Comparison of ENCODE assay signal across 22 mouse cellular contexts in the genomic region with DNA sequence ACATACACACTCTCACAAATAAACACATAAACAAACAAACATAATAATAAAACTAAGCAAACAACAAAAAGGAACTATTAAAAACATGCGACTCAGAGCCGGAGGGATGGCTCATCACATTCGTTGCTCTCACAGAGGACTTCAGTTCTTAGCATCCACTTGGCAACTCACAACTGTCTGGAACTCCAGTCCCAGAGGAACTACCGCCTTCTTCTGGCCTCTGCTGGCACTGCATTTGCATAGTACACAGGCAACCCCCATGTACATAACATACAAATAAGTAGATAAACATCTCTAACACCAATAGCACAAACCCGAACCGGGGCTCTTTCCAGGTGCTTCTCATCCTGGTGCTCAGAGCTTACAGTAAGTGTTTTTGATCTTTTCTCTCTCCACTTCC.
DNase-seq lines count a peak whose midpoint lies in the region; TF ChIP-seq lines count a peak whose summit lies in the region.
"Had no signal": no experiment of that assay in that cellular context is flagged by ENCODE, and none has a peak within 500 bp of the region (broad histone marks: within the 10 kb centered on the region; RNA-seq: fewer than 3 reads in every experiment).

No protein-coding gene starts in this region.

- no peaks in the 10 kb centered on the region for H3K27me3 ChIP-seq in heart, adult 2 months (ENCODE audit: control insufficient read depth, insufficient read depth, low read length)
- H3K27me3 ChIP-seq in heart, embryonic 10.5 days (ENCODE audit: insufficient read depth, poor library complexity, severe bottlenecking): no peaks in the 10 kb centered on the region
- H3K27me3 ChIP-seq in midbrain, embryonic 10.5 days (ENCODE audit: low read depth, poor library complexity, severe bottlenecking): no peaks in the 10 kb centered on the region
- H3K27me3 ChIP-seq: embryonic facial prominence, embryonic 12.5 days; forebrain, embryonic 15.5 days; heart, embryonic 15.5 days; hindbrain, embryonic 13.5 days had no signal

- no peaks in the 10 kb centered on the region for H3K79me2 ChIP-seq in heart, adult 2 months (replicated peaks; ENCODE audit: control insufficient read depth, insufficient read depth, low read length)

- H3K4me1 ChIP-seq in heart, adult 2 months (ENCODE audit: control insufficient read depth, insufficient read depth, low read length): no peaks in the 10 kb centered on the region
- no peaks in the 10 kb centered on the region for H3K4me1 ChIP-seq in heart, embryonic 10.5 days
- H3K4me1 ChIP-seq in midbrain, embryonic 10.5 days: no peaks in the 10 kb centered on the region
- H3K4me1 ChIP-seq: embryonic facial prominence, embryonic 12.5 days; forebrain, embryonic 15.5 days; heart, embryonic 15.5 days; hindbrain, embryonic 13.5 days had no signal

- intact Hi-C loops in heart, adult 2 months (cut with DNase I): no loop called here

- no peak for TF ChIP-seq POLR2A in heart, adult 2 months (IDR thresholded peaks at IDR 0.05; ENCODE audit: insufficient read depth, low read depth, low read length)

- H3K9ac ChIP-seq in heart, adult 2 months (ENCODE audit: low read depth, low read length): no peak overlapping the region
- H3K9ac ChIP-seq: embryonic facial prominence, embryonic 12.5 days; forebrain, embryonic 15.5 days; heart, embryonic 15.5 days; hindbrain, embryonic 13.5 days had no signal

- no peak overlapping the region for H3K4me3 ChIP-seq in heart, adult 2 months
- no peak overlapping the region for H3K4me3 ChIP-seq in heart, embryonic 10.5 days
- H3K4me3 ChIP-seq in midbrain, embryonic 10.5 days: no peak overlapping the region
- H3K4me3 ChIP-seq: embryonic facial prominence, embryonic 12.5 days; forebrain, embryonic 15.5 days; heart, embryonic 15.5 days; hindbrain, embryonic 13.5 days had no signal

- H3K27ac ChIP-seq in heart, adult 2 months: no peak overlapping the region
- H3K27ac ChIP-seq in heart, embryonic 10.5 days: no peak overlapping the region
- H3K27ac ChIP-seq in midbrain, embryonic 10.5 days (replicated peaks): no peak overlapping the region
- H3K27ac ChIP-seq: embryonic facial prominence, embryonic 12.5 days; forebrain, embryonic 15.5 days; heart, embryonic 15.5 days; hindbrain, embryonic 13.5 days; hindbrain, postnatal 0 days had no signal

- no peak for DNase-seq in heart, adult 2 months
- no peak for DNase-seq in heart, embryonic 10.5 days (ENCODE audit: low spot score)
- DNase-seq in A20 (ENCODE audit: low read depth, low spot score) (peak; percentile 18), ES-CJ7 (ENCODE audit: low read depth, low spot score) (peak; percentile 71), R1 (ENCODE audit: low read depth, low spot score) (peak; percentile 72)
- no peak for DNase-seq in kidney, postnatal 14 days
- no peak for DNase-seq in adrenal gland, adult 18-20 months (ENCODE audit: low spot score in 2 of 2)
- no peak for DNase-seq in midbrain, embryonic 10.5 days (ENCODE audit: low spot score)
- DNase-seq: adrenal gland, postnatal 10 days; cerebellum, adult 11 months; cerebellum, adult 8-10 months; cerebellum, postnatal 14 days; embryo, embryonic 11 days; gastrocnemius, postnatal 36 days; heart, adult 11 months; heart, postnatal 14 days had no signal

- TF ChIP-seq EP300 in heart, adult 2 months (IDR thresholded peaks at IDR 0.05; ENCODE audit: insufficient read depth, low read depth, low read length): no peak

- 92% methylated on average over 6 of the region's 6 CpGs for WGBS in heart, adult 2 months
- WGBS in heart, embryonic 10.5 days: 83% methylated on average over 6 of the region's 6 CpGs
- 91% methylated on average over 6 of the region's 6 CpGs for WGBS in midbrain, embryonic 10.5 days

- H3K9me3 ChIP-seq in heart, embryonic 10.5 days: no peaks in the 10 kb centered on the region
- H3K9me3 ChIP-seq in midbrain, embryonic 10.5 days (replicated peaks): no peaks in the 10 kb centered on the region
- H3K9me3 ChIP-seq: embryonic facial prominence, embryonic 12.5 days; forebrain, embryonic 15.5 days; G1E; heart, embryonic 15.5 days; hindbrain, embryonic 13.5 days had no signal

- 0 out of 2 replicates have a peak, but pooled peaks have one; percentile 9 for TF ChIP-seq CTCF in heart, adult 2 months (IDR thresholded peaks at IDR 0.05)

- H3K36me3 ChIP-seq in heart, adult 2 months (ENCODE audit: control insufficient read depth, insufficient read depth, low read length): no peaks in the 10 kb centered on the region
- no peaks in the 10 kb centered on the region for H3K36me3 ChIP-seq in heart, embryonic 10.5 days
- no peaks in the 10 kb centered on the region for H3K36me3 ChIP-seq in midbrain, embryonic 10.5 days
- H3K36me3 ChIP-seq: embryonic facial prominence, embryonic 12.5 days; forebrain, embryonic 15.5 days; G1E; heart, embryonic 15.5 days; hindbrain, embryonic 13.5 days had no signal

Comparison
In these comparisons a context has a peak if more than half of its experiments do, and no peak if none do; other contexts are left out.
1. DNase-seq: peak in A20 (single experiment), ES-CJ7 (single experiment) and R1 (single experiment); none in heart, adult 2 months (0 of 2), heart, embryonic 10.5 days (single experiment), kidney, postnatal 14 days (single experiment), adrenal gland, adult 18-20 months (0 of 2) and midbrain, embryonic 10.5 days (single experiment).